Mouse (Mus musculus) layer of hippocampus, adult 8-10 months (tissue): ENCODE results near the gene Psmd13. TPM values are rescaled to one million over a fixed set of nuclear protein-coding genes. Genes with fewer than 3 reads are reported as not detected.

ENCODE experiments used
- DNase-seq, 2 experiments: peaks; one replicate each; pipeline ENCODE4 v3.0.0; 2022; ENCODE audit warnings: low spot score in 2 of 2
- total RNA-seq, 4 experiments: library from RNA; stranded (reverse); gene quantifications; 2 replicates each; pipeline ENCODE4 v1.2.4; 2022

Psmd13 gene
- total RNA-seq, 4 experiments from 2014 or later, result 105 to 120 (median 119) TPM

- DNase-seq, result peak in 1 of 2 experiments; percentile 76
These were observed 21.4 kb downstream of the Psmd13 start for GRCm38 (mm10) chr7:140903212-140903611.

GRCm38 (mm10) chr7:140905642-140906081 lies 23.9 kb downstream of the Psmd13 start:
- DNase-seq, result no peak

- DNase-seq, result no peak
These were observed 25.4 kb downstream of the Psmd13 start for GRCm38 (mm10) chr7:140907131-140907530.

- DNase-seq, result no peak
These were observed 25.9 kb downstream of the Psmd13 start for GRCm38 (mm10) chr7:140907697-140908096.

GRCm38 (mm10) chr7:140908181-140908580 lies 26.4 kb downstream of the Psmd13 start:
- DNase-seq, result no peak

GRCm38 (mm10) chr7:140908634-140909107 lies 26.9 kb downstream of the Psmd13 start:
- peak; percentile 47 to 63 for DNase-seq

GRCm38 (mm10) chr7:140912293-140912692 lies 30.5 kb downstream of the Psmd13 start:
- no peak for DNase-seq

- no peak for DNase-seq
These were observed 31.2 kb downstream of the Psmd13 start for GRCm38 (mm10) chr7:140912846-140913482.

GRCm38 (mm10) chr7:140914031-140914690 lies 32.4 kb downstream of the Psmd13 start:
- DNase-seq, result no peak

GRCm38 (mm10) chr7:140919911-140920310 lies 38.1 kb downstream of the Psmd13 start:
- DNase-seq, result no peak

- no peak for DNase-seq
These were observed 38.8 kb downstream of the Psmd13 start, which contains the start of gene Nlrp6 for GRCm38 (mm10) chr7:140920418-140921029. Gene Nlrp6 (plus strand): TSS chr7:140920902.

- no peak for DNase-seq
These were observed 39.6 kb downstream of the Psmd13 start for GRCm38 (mm10) chr7:140921225-140921975.

GRCm38 (mm10) chr7:140922398-140923069 lies 40.8 kb downstream of the Psmd13 start:
- DNase-seq, result peak in 1 of 2 experiments; percentile 28

- DNase-seq, result no peak
These were observed 41.5 kb downstream of the Psmd13 start for GRCm38 (mm10) chr7:140923070-140923775.

GRCm38 (mm10) chr7:140927181-140927580 lies 45.4 kb downstream of the Psmd13 start:
- no peak for DNase-seq

- no peak for DNase-seq
These were observed 56.7 kb downstream of the Psmd13 start for GRCm38 (mm10) chr7:140938436-140938835.

- no peak for DNase-seq
These were observed 57.1 kb downstream of the Psmd13 start for GRCm38 (mm10) chr7:140938896-140939295.

GRCm38 (mm10) chr7:140939669-140940171 lies 58.0 kb downstream of the Psmd13 start:
- no peak for DNase-seq

- DNase-seq, result peak in 1 of 2 experiments; percentile 50
These were observed 59.7 kb downstream of the Psmd13 start, which contains the start of gene Pgghg for GRCm38 (mm10) chr7:140941222-140942051. Gene Pgghg (plus strand): TSS chr7:140941391.
